Mouse (Mus musculus) thymus, postnatal 4 days (tissue): ENCODE measurements around the gene Olfr874.
A peak's percentile ranks its signal among the peaks of the same experiment; 100 is the strongest.
"Not testable (repeated sequence)": the region's sequence is repeated elsewhere in the genome, so short reads cannot be mapped to it uniquely, and the experiment has no call there.

Source experiments
- DNase-seq: peaks from one replicate; pipeline ENCODE4 v3.0.0; 2021

The Olfr874 gene

GRCm38 (mm10) chr9:37744806-37745205 lies at the start of gene Olfr874:
Gene Olfr874, plus strand, starts transcription at chr9:37745106.
- DNase-seq = no peak

- no peak for DNase-seq
Observed at GRCm38 (mm10) chr9:37716150-37716549, 28.8 kb upstream of the Olfr874 start, which contains the start of gene Olfr160. Gene Olfr160, minus strand, starts transcription at chr9:37716250.

- DNase-seq = no peak
Observed at GRCm38 (mm10) chr9:37734310-37734709, 10.6 kb upstream of the Olfr874 start.

GRCm38 (mm10) chr9:37750319-37751075 lies 5.6 kb downstream of the Olfr874 start:
- no peak for DNase-seq

GRCm38 (mm10) chr9:37751467-37751866 lies 6.6 kb downstream of the Olfr874 start:
- no peak for DNase-seq

GRCm38 (mm10) chr9:37752006-37752405 lies 7.1 kb downstream of the Olfr874 start:
- no peak for DNase-seq

- DNase-seq = no peak
Observed at GRCm38 (mm10) chr9:37761728-37762127, 16.8 kb downstream of the Olfr874 start.

- peak; percentile 9 for DNase-seq
Observed at GRCm38 (mm10) chr9:37762541-37762940, 17.6 kb downstream of the Olfr874 start.

GRCm38 (mm10) chr9:37770661-37771060 lies 25.8 kb downstream of the Olfr874 start:
- DNase-seq = no peak

GRCm38 (mm10) chr9:37771759-37772158 lies 26.9 kb downstream of the Olfr874 start, which contains the start of gene Olfr875:
Gene Olfr875, plus strand, starts transcription at chr9:37771857.
- DNase-seq = no peak

GRCm38 (mm10) chr9:37782766-37783260 lies 37.9 kb downstream of the Olfr874 start:
- no peak for DNase-seq

GRCm38 (mm10) chr9:37783394-37784387 lies 38.8 kb downstream of the Olfr874 start:
- not testable (repeated sequence) for DNase-seq

GRCm38 (mm10) chr9:37786411-37786810 lies 41.5 kb downstream of the Olfr874 start:
- no peak for DNase-seq
